Mouse (Mus musculus): ENCODE results near the gene Cer1.

GRCm38 (mm10) chr4:82875532-82875931 lies 9.4 kb downstream of the Cer1 start:
- no peak for TF ChIP-seq CTCF (IDR thresholded peaks at IDR 0.05 in 2 of 3, conservative IDR thresholded peaks at IDR 0.05 in 1 of 3; ENCODE audit: control insufficient read depth in 1 of 3, insufficient read depth in 1 of 3, low read depth in 2 of 3, low read length in 3 of 3, poor library complexity in 1 of 3, severe bottlenecking in 1 of 3)
- no peak for TF ChIP-seq ELF1 (IDR thresholded peaks at IDR 0.05; ENCODE audit: low read depth, low read length)
